Mouse (Mus musculus) embryonic fibroblast, embryonic 13.5 days (primary cell): ENCODE data around the gene Lypla2.

Experiments used
- CTCF ChIP-seq: IDR thresholded peaks from 2 replicates; pipeline ENCODE4 v1.5.1; 2011; ENCODE audit warnings: mild to moderate bottlenecking, control low read depth, low read length, moderate library complexity, borderline replicate concordance; ENCODE audit not compliant: insufficient read depth
- POLR2A ChIP-seq: IDR thresholded peaks from 2 replicates; pipeline ENCODE4 v1.6.1; 2011; ENCODE audit warnings: low read depth, mild to moderate bottlenecking, control low read depth, low read length, moderate library complexity

- no peak for TF ChIP-seq POLR2A
- TF ChIP-seq CTCF = no peak
Measured at GRCm38 (mm10) chr4:135984556-135984955, 12.1 kb upstream of the Lypla2 start.
